Mouse (Mus musculus): ENCODE data around the gene Cyth1.

DNA sequence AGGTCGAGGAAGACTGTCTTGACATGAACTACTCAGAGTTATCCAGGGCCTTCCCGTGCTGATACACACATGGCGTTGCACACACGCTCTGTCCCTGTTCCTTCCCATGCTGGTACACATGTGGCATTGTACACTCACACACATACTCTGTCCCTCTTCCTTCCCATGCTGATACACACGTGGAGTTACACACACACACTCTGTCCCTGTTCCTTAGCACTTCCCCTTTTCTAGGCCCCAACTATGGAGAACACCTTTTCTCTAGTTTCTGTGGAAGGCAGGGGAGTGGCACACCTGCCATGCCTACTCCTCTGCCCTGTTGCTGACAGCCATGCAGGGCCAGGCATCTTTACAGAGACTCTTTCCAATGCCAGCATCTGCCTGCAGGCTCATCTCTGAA, 70.2 kb downstream of the Cyth1 start:
- TF ChIP-seq CTCF (IDR thresholded peaks at IDR 0.05; ENCODE audit: insufficient read depth, low read depth, low read length) = no peak
- no peak for TF ChIP-seq POLR2A (IDR thresholded peaks at IDR 0.05; ENCODE audit: insufficient read depth, low read depth, low read length)

Data from olfactory bulb, adult 2 months (tissue).